Mouse (Mus musculus) E14TG2a.4 (cell line): ENCODE results near the gene Mief1.

Experiments used
- H3K27me3 ChIP-seq: 2 replicates; pipeline ENCODE4 v1.6.1; 2014; ENCODE audit warnings: low read length, control low read depth; ENCODE audit not compliant: insufficient read depth
- H3K36me3 ChIP-seq: 2 replicates; pipeline ENCODE4 v1.6.1; 2014; ENCODE audit warnings: low read length, control low read depth; ENCODE audit not compliant: insufficient read depth
- H3K4me1 ChIP-seq: replicated peaks from 2 replicates; pipeline ENCODE4 v1.6.1; 2014; ENCODE audit warnings: low read depth, low read length, control low read depth
- H3K4me3 ChIP-seq: replicated peaks from 2 replicates; pipeline ENCODE4 v1.5.1; 2014; ENCODE audit warnings: mild to moderate bottlenecking, low read length
- H3K9me3 ChIP-seq: 2 replicates; pipeline ENCODE4 v1.6.1; 2014; ENCODE audit warnings: low read length, control low read depth
- CTCF ChIP-seq: conservative IDR thresholded peaks from 2 replicates; pipeline ENCODE4 v1.5.1; 2014; ENCODE audit warnings: low read length
- NANOG ChIP-seq: IDR thresholded peaks from 2 replicates; pipeline ENCODE4 v1.6.1; 2014; ENCODE audit warnings: borderline replicate concordance, low read length, mixed read lengths
- POU5F1 ChIP-seq: IDR thresholded peaks from 2 replicates; pipeline ENCODE4 v1.6.1; 2014; ENCODE audit warnings: low read length, borderline replicate concordance

The Mief1 gene

GRCm38 (mm10) chr15:80263610-80264575 is 30.1 kb downstream of the Mief1 start, which contains the start of gene Rps19bp1:
Gene Rps19bp1, minus strand, starts transcription at chr15:80264315.
- no peaks in the 10 kb centered on the region for H3K27me3 ChIP-seq
- peaks cover 54% of the 10 kb centered on the region for H3K4me1 ChIP-seq
- peaks cover under 1% of the 10 kb centered on the region; the same call in 1 of the 2 replicates for H3K9me3 ChIP-seq
- H3K36me3 ChIP-seq: peaks cover 39% of the 10 kb centered on the region
- peak within 1 kb of the TSS; percentile 98 for H3K4me3 ChIP-seq
- TF ChIP-seq POU5F1: no peak

GRCm38 (mm10) chr15:80266281-80266680 is 32.5 kb downstream of the Mief1 start:
- Histone ChIP-seq H3K27me3 (no peaks in the 10 kb centered on the region), H3K36me3 (peaks cover 16% of the 10 kb centered on the region), H3K4me1 (peaks cover 31% of the 10 kb centered on the region), H3K4me3 (no peak overlapping the region), H3K9me3 (peaks cover 20% of the 10 kb centered on the region)
- TF ChIP-seq NANOG: no peak
- peak; percentile 78 for TF ChIP-seq CTCF

DNA sequence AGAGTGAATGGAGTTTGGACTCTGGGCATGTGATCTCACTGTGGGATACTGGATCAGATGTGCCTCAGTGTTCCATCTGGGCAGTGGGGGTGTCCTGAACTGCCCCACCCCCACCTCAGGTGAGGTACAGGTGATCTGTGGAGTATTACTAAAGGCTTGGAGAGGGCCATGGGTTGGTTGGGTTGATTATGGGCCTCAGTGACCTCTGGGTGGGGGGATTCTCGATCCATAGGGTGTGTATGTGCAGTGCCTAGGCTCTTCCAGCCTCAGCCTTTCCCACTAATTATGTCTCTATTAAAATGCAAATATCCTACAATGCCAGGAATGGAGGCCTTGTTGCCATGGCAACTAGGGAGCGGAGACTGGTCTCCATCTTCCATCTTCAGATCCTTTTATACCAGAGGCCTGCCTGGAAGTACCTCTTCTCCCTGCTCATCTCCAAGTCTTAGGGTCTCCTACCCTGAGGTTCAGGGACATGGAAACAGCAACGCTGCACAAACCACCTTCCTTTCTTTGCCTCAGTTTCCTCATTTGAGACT is 38.1 kb downstream of the Mief1 start:
- Histone ChIP-seq H3K36me3 (no peaks in the 10 kb centered on the region), H3K4me3 (no peak overlapping the region), H3K9me3 (peaks cover 20% of the 10 kb centered on the region), H3K4me1 (peaks cover 41% of the 10 kb centered on the region), H3K27me3 (no peaks in the 10 kb centered on the region)
- TF ChIP-seq NANOG (no peak), CTCF (no peak), POU5F1 (no peak)

- H3K4me1 ChIP-seq: peaks cover 48% of the 10 kb centered on the region
- H3K36me3 ChIP-seq: no peaks in the 10 kb centered on the region
- H3K9me3 ChIP-seq: no peaks in the 10 kb centered on the region
- no peak overlapping the region for H3K4me3 ChIP-seq
- H3K27me3 ChIP-seq: peaks cover 15% of the 10 kb centered on the region
- no peak for TF ChIP-seq NANOG
- TF ChIP-seq POU5F1: no peak
- no peak for TF ChIP-seq CTCF
Observed at GRCm38 (mm10) chr15:80277107-80277506, 43.3 kb downstream of the Mief1 start.

GRCm38 (mm10) chr15:80277625-80278024 is 43.8 kb downstream of the Mief1 start:
- Histone ChIP-seq H3K36me3 (no peaks in the 10 kb centered on the region), H3K4me1 (peaks cover 45% of the 10 kb centered on the region), H3K4me3 (no peak overlapping the region), H3K9me3 (no peaks in the 10 kb centered on the region), H3K27me3 (peaks cover 18% of the 10 kb centered on the region)
- TF ChIP-seq CTCF (no peak), POU5F1 (no peak), NANOG (no peak)

- peaks cover 41% of the 10 kb centered on the region for H3K4me1 ChIP-seq
- H3K4me3 ChIP-seq: no peak overlapping the region
- peaks cover 22% of the 10 kb centered on the region for H3K27me3 ChIP-seq
- H3K36me3 ChIP-seq: no peaks in the 10 kb centered on the region
- no peaks in the 10 kb centered on the region for H3K9me3 ChIP-seq
- no peak for TF ChIP-seq POU5F1
- TF ChIP-seq NANOG: no peak
- no peak for TF ChIP-seq CTCF
Observed at GRCm38 (mm10) chr15:80278121-80278759, 44.4 kb downstream of the Mief1 start.

- no peaks in the 10 kb centered on the region for H3K9me3 ChIP-seq
- no peaks in the 10 kb centered on the region for H3K36me3 ChIP-seq
- H3K27me3 ChIP-seq: peaks cover 31% of the 10 kb centered on the region
- no peak overlapping the region for H3K4me3 ChIP-seq
- TF ChIP-seq POU5F1 (no peak), NANOG (no peak), CTCF (no peak)
- peaks cover 34% of the 10 kb centered on the region for H3K4me1 ChIP-seq
Observed at GRCm38 (mm10) chr15:80279053-80279452, 45.2 kb downstream of the Mief1 start.

DNA sequence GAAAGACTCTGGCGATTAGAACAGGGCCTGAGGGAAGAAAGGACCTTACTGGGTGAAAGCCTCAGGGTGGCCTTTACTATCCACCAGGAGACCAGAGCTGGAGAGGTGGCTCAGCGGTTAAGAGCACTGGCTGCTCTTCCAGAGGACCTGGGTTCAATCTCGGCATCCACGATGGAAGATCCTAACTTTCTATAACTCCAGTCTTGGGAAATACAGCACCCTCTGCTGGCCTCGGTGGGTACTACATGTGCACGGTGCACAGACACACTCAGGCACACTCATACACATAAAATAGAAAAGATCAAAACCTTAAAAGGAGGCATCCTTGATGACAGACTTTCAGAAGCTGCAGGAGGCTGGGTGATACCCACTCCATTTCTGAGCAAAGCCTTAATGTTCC is 46.8 kb downstream of the Mief1 start:
- H3K4me1 ChIP-seq: peaks cover 26% of the 10 kb centered on the region
- H3K27me3 ChIP-seq: peaks cover 46% of the 10 kb centered on the region
- H3K9me3 ChIP-seq: no peaks in the 10 kb centered on the region
- H3K4me3 ChIP-seq: no peak overlapping the region
- TF ChIP-seq NANOG (no peak), POU5F1 (no peak), CTCF (peak; percentile 98)
- no peaks in the 10 kb centered on the region for H3K36me3 ChIP-seq
